Mouse (Mus musculus) lung, embryonic 16.5 days (tissue): ENCODE measurements at regions not wholly inside any gene's neighbourhood (a gene's known extent, or its start where the extent isn't known, plus 50 kb on each side); places are given as distances from the start of the nearest gene placed in this dataset.

Source experiments
- ATAC-seq: fragments of 200-750 bp; cut with Nextera tagmentation; 2 replicates; pipeline ENCODE4 v1.8.0; 2017; ENCODE audit warnings: low read depth, mild to moderate bottlenecking, moderate library complexity
- H3K27ac ChIP-seq: fragments of 300-500 bp; sonication (generic); 2 replicates; pipeline ENCODE4 v1.5.1; 2014; ENCODE audit warnings: mild to moderate bottlenecking, control low read depth, low read length
- H3K27me3 ChIP-seq: fragments of 300-500 bp; sonication (generic); 2 replicates; pipeline ENCODE4 v1.6.1; 2014; ENCODE audit warnings: low read depth, low read length, mixed read lengths; ENCODE audit not compliant: control insufficient read depth, insufficient read depth
- H3K36me3 ChIP-seq: fragments of 300-500 bp; sonication (generic); 2 replicates; pipeline ENCODE4 v1.6.1; 2014; ENCODE audit warnings: low read length; ENCODE audit not compliant: control insufficient read depth, insufficient read depth
- H3K4me1 ChIP-seq: fragments of 300-500 bp; sonication (generic); replicated peaks from 2 replicates; pipeline ENCODE4 v1.6.1; 2014; ENCODE audit warnings: low read length, mixed read lengths; ENCODE audit not compliant: control insufficient read depth, insufficient read depth
- H3K4me2 ChIP-seq: fragments of 300-500 bp; sonication (generic); 2 replicates; pipeline ENCODE4 v1.6.1; 2014; ENCODE audit warnings: low read depth, low read length, control low read depth
- H3K4me3 ChIP-seq: fragments of 300-500 bp; sonication (generic); 2 replicates; pipeline ENCODE4 v1.5.1; 2014; ENCODE audit warnings: mild to moderate bottlenecking, low read length, control low read depth
- H3K9ac ChIP-seq: fragments of 300-500 bp; sonication (generic); 2 replicates; pipeline ENCODE4 v1.6.1; 2014; ENCODE audit warnings: low read length, control low read depth
- H3K9me3 ChIP-seq: fragments of 300-500 bp; sonication (generic); 2 replicates; pipeline ENCODE4 v1.6.1; 2016; ENCODE audit warnings: low read length; ENCODE audit not compliant: control insufficient read depth
- WGBS: fragments of 180-500 bp; shearing (Covaris S2); extraction: QIAGEN DNeasy Blood & Tissue Kit; methylation state at CpG from one replicate; pipeline ENCODE4 v1.1.7; 2014; 5-methylcytosine and 5-hydroxymethylcytosine counted together

DNA sequence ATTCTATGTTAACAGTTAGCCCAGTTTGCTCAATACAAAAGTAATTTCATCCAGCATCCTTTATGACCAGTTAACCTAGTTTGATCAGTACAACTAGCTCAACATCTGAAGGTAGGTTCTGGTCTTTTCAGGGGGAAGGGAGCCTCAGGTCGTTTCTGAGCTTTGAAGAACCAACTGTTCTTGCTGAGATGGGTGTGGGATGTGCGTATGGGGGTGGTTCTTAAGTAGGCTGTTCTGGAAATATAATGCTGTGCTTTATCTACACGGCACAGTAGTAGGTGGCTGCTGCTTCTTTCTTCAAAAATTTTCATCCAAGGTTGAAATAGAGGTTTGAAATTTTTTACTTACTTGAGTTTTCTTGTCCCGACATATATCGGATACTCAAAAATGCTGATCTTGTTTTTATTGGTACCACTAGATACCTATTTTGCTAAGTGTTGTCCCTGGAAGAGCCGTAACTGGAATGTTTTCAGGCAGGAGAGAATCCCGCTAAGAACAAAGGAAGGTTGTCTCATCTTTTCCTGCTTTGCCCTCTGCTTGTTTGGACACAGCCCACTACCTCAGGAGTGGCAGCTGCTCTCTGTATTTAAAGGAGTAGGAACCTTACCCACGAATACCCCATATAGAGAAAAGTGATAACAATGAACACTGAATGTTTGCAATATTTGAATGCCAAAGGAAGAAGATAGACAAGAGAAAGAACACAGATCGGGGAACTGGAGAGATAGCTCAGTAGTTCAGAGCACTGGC lies 275.5 kb downstream of the Cdh10 start:
- Histone ChIP-seq H3K4me1 (no peaks in the 10 kb centered on the region), H3K4me2 (no peak overlapping the region), H3K9ac (no peak overlapping the region), H3K9me3 (no peaks in the 10 kb centered on the region; the same call in 1 of the 2 replicates), H3K36me3 (no peaks in the 10 kb centered on the region), H3K27ac (no peak overlapping the region), H3K4me3 (no peak overlapping the region), H3K27me3 (no peaks in the 10 kb centered on the region)
- ATAC-seq: no peak
- WGBS: 76% methylated on average over 9 of the region's 9 CpGs

DNA sequence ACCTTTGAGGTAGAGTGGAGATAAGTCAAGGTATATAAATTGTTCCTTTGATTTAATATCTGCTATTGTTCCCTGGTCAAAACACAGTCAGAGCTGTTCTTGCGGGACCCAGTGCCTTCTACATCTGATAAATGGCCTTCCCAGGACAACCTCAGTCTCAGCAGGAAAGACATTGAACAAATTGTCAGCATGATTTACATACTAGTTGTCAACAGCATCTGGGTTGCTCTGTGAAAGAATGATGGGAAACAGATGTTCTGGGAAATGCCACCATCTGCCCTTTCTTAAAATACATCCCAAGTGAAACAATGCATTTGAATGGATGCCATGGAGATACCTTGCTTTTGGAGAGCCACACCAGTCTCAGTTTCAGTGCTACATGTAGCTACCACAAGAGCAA lies 296.2 kb downstream of the Cdh10 start:
- no peak overlapping the region for H3K9ac ChIP-seq
- H3K9me3 ChIP-seq: no peaks in the 10 kb centered on the region
- H3K4me1 ChIP-seq: no peaks in the 10 kb centered on the region
- H3K27me3 ChIP-seq: no peaks in the 10 kb centered on the region
- H3K27ac ChIP-seq: no peak overlapping the region
- H3K36me3 ChIP-seq: no peaks in the 10 kb centered on the region
- no peak overlapping the region for H3K4me2 ChIP-seq
- no peak overlapping the region for H3K4me3 ChIP-seq
- ATAC-seq: no peak
- WGBS: 30% methylated on average over 1 of the region's 1 CpGs

DNA sequence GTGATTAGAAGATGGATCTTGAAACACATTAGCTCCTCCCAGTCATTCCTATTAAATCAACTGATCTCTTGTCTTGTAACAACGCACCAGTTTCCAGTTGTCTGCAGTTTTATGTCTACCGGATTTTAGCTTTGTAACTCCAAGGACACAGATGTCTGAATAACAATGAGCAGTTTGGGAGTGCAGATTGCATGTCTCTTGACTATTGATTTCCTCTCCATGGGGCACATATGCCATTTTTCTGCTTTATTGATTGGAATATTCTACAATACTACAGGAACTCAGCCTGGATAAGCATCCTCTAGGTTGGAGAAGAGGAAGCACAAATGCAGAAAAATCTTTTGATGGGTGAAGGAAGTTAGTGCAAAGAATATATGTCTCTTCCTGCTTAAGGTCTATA lies 300.2 kb downstream of the Cdh10 start:
- Histone ChIP-seq H3K4me1 (no peaks in the 10 kb centered on the region), H3K36me3 (no peaks in the 10 kb centered on the region), H3K9me3 (no peaks in the 10 kb centered on the region), H3K27me3 (no peaks in the 10 kb centered on the region), H3K9ac (no peak overlapping the region), H3K4me2 (no peak overlapping the region), H3K4me3 (no peak overlapping the region), H3K27ac (no peak overlapping the region)
- no peak for ATAC-seq
- WGBS: 80% methylated on average over 2 of the region's 2 CpGs

DNA sequence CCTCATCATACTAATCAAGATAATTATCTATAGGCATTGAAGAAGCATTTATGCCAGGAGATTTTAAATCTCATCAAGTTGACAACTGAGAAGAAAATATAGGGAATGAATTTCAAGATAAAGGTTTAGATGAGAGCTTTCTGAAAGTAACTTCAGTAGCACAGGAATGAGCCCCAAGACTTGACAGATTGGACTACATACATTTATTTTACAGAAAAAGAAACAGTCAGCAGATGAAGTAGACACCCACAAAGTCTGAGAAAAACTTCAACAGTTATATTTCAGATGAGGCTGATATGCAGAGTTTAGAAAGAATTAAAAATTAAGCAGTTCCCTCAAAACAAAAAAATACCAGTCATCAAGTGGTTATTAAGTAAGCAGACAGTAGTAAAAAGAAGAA lies 308.7 kb downstream of the Cdh10 start:
- Histone ChIP-seq H3K4me3 (no peak overlapping the region), H3K9ac (no peak overlapping the region), H3K27ac (no peak overlapping the region), H3K9me3 (0 out of 2 replicates have a peak, but pooled peaks cover 2% of the 10 kb centered on the region), H3K36me3 (no peaks in the 10 kb centered on the region), H3K4me2 (no peak overlapping the region), H3K4me1 (no peaks in the 10 kb centered on the region), H3K27me3 (no peaks in the 10 kb centered on the region)
- no peak for ATAC-seq

DNA sequence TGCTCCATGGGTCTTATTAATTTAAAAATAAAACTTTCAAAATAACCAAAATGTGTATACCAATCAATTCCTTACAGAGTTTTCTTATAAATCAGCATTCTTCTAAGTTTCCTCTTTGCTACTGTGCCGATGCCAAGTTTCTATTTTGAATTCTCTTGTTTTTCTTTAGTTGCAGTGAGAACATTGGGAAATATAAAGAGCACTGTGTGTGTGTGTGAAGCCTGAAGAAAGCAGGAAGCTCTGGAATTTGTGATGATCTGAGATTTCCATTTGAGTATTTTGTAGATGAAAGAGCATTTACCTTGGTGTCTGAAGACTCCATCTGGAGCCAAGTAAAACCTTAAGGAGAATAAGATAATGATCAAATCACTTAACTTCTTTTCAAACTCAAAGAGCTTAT lies 310.6 kb downstream of the Cdh10 start:
- Histone ChIP-seq H3K9me3 (0 out of 2 replicates have a peak, but pooled peaks cover 2% of the 10 kb centered on the region), H3K9ac (no peak overlapping the region), H3K36me3 (no peaks in the 10 kb centered on the region), H3K4me2 (no peak overlapping the region), H3K4me3 (no peak overlapping the region), H3K4me1 (no peaks in the 10 kb centered on the region), H3K27me3 (no peaks in the 10 kb centered on the region), H3K27ac (no peak overlapping the region)
- ATAC-seq: no peak
- 90% methylated on average over 1 of the region's 1 CpGs for WGBS

DNA sequence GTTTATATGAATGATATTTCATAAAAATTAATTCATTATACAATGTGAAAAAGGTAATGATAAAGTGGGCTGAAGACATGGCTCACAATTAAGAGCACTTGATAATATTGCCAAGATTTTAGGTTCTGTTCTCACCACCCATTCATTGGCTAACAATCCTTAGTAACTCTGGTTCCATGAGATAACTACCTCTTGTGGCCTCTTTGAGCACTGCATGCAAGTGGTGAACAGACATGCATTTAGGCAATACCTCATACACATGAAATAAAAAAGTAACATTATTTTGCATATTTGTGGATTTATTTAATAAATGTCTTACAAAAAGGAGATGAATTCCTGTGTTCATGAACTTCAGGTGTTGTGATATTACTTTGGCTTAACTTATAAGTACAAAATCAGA lies 334.9 kb downstream of the Cdh10 start:
- no peak for ATAC-seq
- Histone ChIP-seq H3K4me2 (no peak overlapping the region), H3K27me3 (no peaks in the 10 kb centered on the region), H3K4me1 (no peaks in the 10 kb centered on the region), H3K9ac (no peak overlapping the region), H3K4me3 (no peak overlapping the region), H3K27ac (no peak overlapping the region), H3K36me3 (no peaks in the 10 kb centered on the region), H3K9me3 (no peaks in the 10 kb centered on the region)

DNA sequence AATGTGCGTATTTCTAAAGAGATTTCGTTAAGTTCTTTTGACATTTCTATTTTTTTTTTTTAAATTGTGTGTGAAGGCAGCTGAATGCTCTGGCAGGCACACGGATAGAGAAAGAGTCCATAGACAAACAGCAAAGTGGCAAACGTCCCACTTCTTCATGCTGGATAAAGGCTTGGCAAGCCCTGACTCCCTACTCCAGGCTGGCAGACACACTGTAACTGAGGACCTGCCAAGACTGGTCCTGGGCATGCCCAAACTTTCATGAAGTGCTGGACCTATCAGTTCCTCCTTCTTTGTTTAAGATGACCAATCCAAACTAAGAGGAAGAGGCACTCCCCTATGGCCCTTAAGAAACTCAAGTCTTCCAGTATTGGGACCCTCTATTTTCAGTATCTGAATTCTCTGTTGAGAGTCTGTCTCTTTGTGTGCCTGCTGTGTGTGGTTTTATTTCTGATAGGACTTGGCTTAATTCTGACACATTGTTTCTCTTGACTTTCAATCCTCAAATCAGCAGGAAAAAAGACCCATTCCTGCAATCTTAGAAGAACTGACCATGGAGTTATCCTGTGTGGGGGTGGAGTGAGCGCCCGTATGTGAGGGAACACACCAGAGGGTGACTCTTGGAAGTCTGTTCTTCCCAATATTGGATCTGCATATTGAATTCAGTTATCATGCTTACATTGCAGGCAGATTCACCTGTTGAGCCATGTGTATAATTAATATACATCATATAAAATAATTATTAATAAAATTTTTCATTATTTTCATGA lies 343.6 kb downstream of the Cdh10 start:
- Histone ChIP-seq H3K4me3 (no peak overlapping the region), H3K4me2 (no peak overlapping the region), H3K27ac (no peak overlapping the region), H3K9me3 (no peaks in the 10 kb centered on the region), H3K9ac (no peak overlapping the region), H3K36me3 (no peaks in the 10 kb centered on the region), H3K27me3 (no peaks in the 10 kb centered on the region), H3K4me1 (no peaks in the 10 kb centered on the region)
- 64% methylated on average over 6 of the region's 6 CpGs for WGBS
- peak; percentile 66 for ATAC-seq

DNA sequence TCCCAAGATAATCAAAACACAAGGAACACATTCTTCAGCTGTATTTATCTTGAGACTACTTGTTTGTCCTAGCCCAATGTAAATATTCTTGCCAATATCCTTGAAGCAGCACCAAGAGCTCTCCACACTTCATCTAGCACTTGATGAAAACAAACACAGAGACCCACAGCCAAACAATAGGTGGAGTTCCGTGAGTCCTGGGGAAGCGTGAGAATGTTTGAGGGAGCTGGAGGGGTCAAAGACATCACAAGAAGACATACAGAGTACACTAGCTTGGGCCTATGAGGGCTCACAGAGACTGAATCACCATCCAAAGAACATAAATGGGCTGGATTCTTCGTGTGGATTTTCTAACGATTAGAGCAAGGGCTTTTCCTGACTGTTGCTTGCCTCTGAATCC lies 356.7 kb downstream of the Cdh10 start:
- Histone ChIP-seq H3K27me3 (no peaks in the 10 kb centered on the region), H3K4me1 (no peaks in the 10 kb centered on the region), H3K27ac (no peak overlapping the region), H3K4me3 (no peak overlapping the region), H3K9ac (no peak overlapping the region), H3K9me3 (no peaks in the 10 kb centered on the region), H3K4me2 (no peak overlapping the region), H3K36me3 (no peaks in the 10 kb centered on the region)
- peak; percentile 52; the same call in 1 of the 2 replicates for ATAC-seq
- 33% methylated on average over 4 of the region's 4 CpGs for WGBS
